Mouse (Mus musculus): Measurements from ENCODE around the gene Heatr6.

Gene Heatr6

DNA sequence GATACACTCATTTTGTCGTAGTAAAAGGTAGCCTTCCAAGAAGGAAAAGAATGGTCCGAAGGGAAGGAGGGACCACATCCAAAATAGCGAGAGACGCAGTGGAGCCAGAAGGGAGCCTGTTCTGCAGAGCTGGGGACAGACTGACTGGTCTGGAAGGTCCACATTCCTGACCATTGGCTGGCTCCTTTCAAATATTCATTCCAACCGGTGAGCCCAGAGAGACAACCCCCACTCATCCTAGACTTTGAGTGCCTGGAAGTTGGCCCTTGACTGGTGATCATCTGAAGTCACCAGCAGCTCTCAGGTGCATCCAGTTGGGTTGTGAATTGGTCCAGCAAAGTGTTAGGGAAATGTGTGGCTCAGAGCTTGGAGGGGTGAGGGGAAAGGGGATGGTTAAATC is 61.7 kb downstream of the Heatr6 start:
- no peak for DNase-seq

DNA sequence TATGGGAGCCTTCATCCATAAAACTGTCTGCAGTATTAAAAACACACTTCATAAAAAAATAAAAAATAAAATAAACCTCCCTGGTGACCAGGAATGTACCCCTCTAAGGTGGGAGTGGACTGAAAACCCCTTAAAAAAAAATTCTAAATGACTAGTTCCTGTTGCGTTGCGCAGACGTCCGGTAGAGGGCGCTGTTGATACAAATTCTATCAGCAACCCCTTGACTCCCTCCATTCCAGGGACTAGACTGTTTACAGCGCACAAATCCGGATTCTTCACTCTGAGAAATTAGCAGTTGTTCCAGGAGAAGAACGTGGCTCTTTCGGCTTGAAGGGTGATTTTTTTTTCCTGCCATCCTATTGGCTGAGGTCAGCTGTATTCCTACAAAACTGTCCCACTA is 62.1 kb downstream of the Heatr6 start:
- peak; percentile 71 for DNase-seq

GRCm38 (mm10) chr11:83817048-83817447 is 63.6 kb downstream of the Heatr6 start:
- DNase-seq = no peak

- no peak for DNase-seq
These were observed 64.5 kb downstream of the Heatr6 start for GRCm38 (mm10) chr11:83817994-83818393.

DNA sequence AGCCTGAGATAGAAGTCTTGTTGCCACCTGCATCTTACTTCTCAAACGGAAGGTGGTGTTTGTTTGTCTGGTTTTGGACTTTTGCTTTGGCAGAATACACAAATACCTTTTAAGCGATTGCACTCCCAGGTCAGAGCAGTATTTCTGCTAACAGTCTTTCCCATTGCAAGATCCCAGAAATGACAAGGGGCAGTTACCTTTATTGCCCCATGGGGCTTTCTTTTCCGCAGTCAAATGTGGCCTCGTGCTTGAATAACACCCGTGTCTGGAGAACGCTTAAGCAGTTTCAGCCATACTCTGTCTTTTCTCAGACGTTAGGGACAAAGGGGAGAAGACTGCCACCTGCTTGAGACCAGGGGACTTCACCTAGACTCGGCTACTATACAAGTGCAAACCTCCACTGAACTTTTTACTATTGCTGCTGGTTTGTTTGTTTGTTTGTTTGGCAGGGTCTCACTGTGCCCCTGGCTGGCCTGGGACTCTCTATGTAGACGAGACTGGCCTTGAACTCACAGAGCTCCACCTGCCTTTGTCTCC is 65.2 kb downstream of the Heatr6 start:
- DNase-seq = no peak

- no peak for DNase-seq
These were observed 66.4 kb downstream of the Heatr6 start for GRCm38 (mm10) chr11:83819806-83820483.

DNA sequence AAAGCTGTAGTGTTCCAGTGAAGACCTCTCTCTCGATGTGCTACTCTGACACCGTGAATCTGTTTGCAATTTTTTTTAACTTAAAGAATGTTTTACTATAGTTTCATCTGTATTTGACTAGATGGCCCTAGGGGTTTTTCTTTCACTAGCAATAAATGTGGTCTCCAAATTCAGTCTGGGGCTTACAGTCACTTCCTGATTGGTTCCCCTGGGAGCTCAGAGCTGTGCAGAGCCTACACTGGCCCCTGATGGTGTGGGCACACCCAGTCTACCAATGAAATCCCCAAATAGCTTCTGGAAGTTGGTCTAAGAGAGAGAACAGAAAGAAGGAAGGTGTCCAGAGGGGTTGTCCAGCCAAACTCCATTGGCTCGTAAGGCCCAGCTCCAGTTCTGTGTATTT is 72.6 kb downstream of the Heatr6 start:
- no peak for DNase-seq

DNA sequence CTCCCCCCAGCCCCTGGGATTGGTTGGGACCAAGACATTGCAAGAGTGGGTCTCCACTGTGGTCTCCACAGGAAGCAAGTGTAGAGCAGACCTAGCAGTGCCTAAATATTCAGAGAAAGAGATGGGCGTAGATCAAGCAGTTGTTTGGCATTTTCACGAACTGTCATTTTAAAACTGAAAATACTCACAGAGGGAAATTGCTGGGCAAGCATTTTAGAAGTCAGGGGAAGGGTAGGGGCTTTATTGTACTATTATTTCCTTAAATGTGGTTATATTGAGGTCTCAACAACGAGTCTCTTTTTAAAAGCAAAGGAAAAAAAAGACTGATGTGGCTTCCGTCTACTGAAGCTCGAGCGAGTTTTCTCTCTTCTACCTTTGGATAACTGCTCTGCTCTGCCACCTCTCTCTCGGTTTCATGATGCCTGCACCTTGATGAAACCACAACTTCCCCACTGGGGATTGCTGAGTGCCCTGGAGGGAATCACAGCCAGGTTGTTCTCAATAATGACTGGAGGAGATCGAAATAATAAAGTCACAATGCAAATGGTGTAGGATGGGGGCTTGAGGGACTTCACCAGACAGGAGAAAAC is 75.2 kb downstream of the Heatr6 start:
- no peak for DNase-seq

- DNase-seq = peak; percentile 69
These were observed 78.9 kb downstream of the Heatr6 start for GRCm38 (mm10) chr11:83832389-83832788.
